Mouse (Mus musculus) mouse embryonic stem cell (cell line): Measurements from ENCODE around the gene Pou2f3.

Experiments used
- in situ Hi-C, 2 experiments: fragments of 300-500 bp; cut with MboI; formaldehyde crosslinking; loops; 1 replicate in 1 of 2; 3 replicates in 1 of 2; pipeline ENCODE4 v1.14.3; 2019 to 2020; ENCODE audit warnings: low sequenced_read_pairs in 2 of 2, low pct_unique_long_range_greater_than_20kb in 1 of 2, mixed read lengths in 1 of 2; ENCODE audit not compliant: unreplicated experiment in 1 of 2

The Pou2f3 gene

GRCm38 (mm10) chr9:43233515-43233914 lies 23.3 kb upstream of the Pou2f3 start:
- in situ Hi-C loops, result no loop called here

- in situ Hi-C loops, result no loop called here
These were observed 22.9 kb upstream of the Pou2f3 start for GRCm38 (mm10) chr9:43233044-43233443.

GRCm38 (mm10) chr9:43232286-43232685 lies 22.1 kb upstream of the Pou2f3 start:
- in situ Hi-C loops, result no loop called here

GRCm38 (mm10) chr9:43231805-43232204 lies 21.6 kb upstream of the Pou2f3 start:
- in situ Hi-C loops, result no loop called here

- in situ Hi-C loops, result no loop called here
These were observed 20.7 kb upstream of the Pou2f3 start for GRCm38 (mm10) chr9:43230886-43231285.

- in situ Hi-C loops, result no loop called here
These were observed 19.8 kb upstream of the Pou2f3 start for GRCm38 (mm10) chr9:43229962-43230361.

GRCm38 (mm10) chr9:43229398-43229895 lies 19.3 kb upstream of the Pou2f3 start:
- in situ Hi-C loops, result no loop called here

- in situ Hi-C loops, result no loop called here
These were observed 18.6 kb upstream of the Pou2f3 start for GRCm38 (mm10) chr9:43228745-43229144.

GRCm38 (mm10) chr9:43227626-43228025 lies 17.5 kb upstream of the Pou2f3 start:
- in situ Hi-C loops, result no loop called here

- in situ Hi-C loops, result no loop called here
These were observed 16.5 kb upstream of the Pou2f3 start for GRCm38 (mm10) chr9:43226573-43227160.

- in situ Hi-C loops, result no loop called here
These were observed 15.3 kb upstream of the Pou2f3 start for GRCm38 (mm10) chr9:43225481-43225880.

GRCm38 (mm10) chr9:43224771-43225355 lies 14.7 kb upstream of the Pou2f3 start:
- in situ Hi-C loops, result loop anchor here in 1 of 2 experiments (5.0 kb wide), 1 partner anchor 62 kb away; no protein-coding TSS in a partner anchor

GRCm38 (mm10) chr9:43222429-43222715 lies 12.2 kb upstream of the Pou2f3 start:
- in situ Hi-C loops, result loop anchor here in 1 of 2 experiments (5.0 kb wide), 1 partner anchor 65 kb away; no protein-coding TSS in a partner anchor

GRCm38 (mm10) chr9:43221643-43222428 lies 11.7 kb upstream of the Pou2f3 start:
- in situ Hi-C loops, result loop anchor here in 1 of 2 experiments (5.0 kb wide), 1 partner anchor 65 kb away; no protein-coding TSS in a partner anchor

- in situ Hi-C loops, result loop anchor here (5.0 kb wide), 1 partner anchor 69 kb away; no protein-coding TSS in a partner anchor
These were observed 742 bp upstream of the Pou2f3 start for GRCm38 (mm10) chr9:43210771-43211450.

GRCm38 (mm10) chr9:43206022-43206390 lies 4.2 kb downstream of the Pou2f3 start:
- in situ Hi-C loops, result loop anchor here in 1 of 2 experiments (10.0 kb wide), 1 partner anchor 201 kb away; no protein-coding TSS in a partner anchor

- in situ Hi-C loops, result loop anchor here in 1 of 2 experiments (10.0 kb wide), 1 partner anchor 201 kb away; no protein-coding TSS in a partner anchor
These were observed 4.7 kb downstream of the Pou2f3 start for GRCm38 (mm10) chr9:43205343-43206021.

- in situ Hi-C loops, result loop anchor here in 1 of 2 experiments (10.0 kb wide), 1 partner anchor 195 kb away; no protein-coding TSS in a partner anchor
These were observed 10.0 kb downstream of the Pou2f3 start for GRCm38 (mm10) chr9:43200212-43200611.
